Mouse (Mus musculus): ENCODE measurements around the gene Lima1. TPM values are rescaled to one million over a fixed set of nuclear protein-coding genes. Genes with fewer than 3 reads are reported as not detected.
A peak's percentile ranks its signal among the peaks of the same experiment; 100 is the strongest.
"Not testable (repeated sequence)": the region's sequence is repeated elsewhere in the genome, so short reads cannot be mapped to it uniquely, and the experiment has no call there.

The Lima1 gene
- polyA plus RNA-seq, 2 experiments, result 76.0 to 81.2 TPM

GRCm38 (mm10) chr15:99896621-99897020 is 21.4 kb upstream of the Lima1 start:
- no peak overlapping the region for H3K4me2 ChIP-seq (replicated peaks; ENCODE audit: low read depth, low read length, severe bottlenecking)
- no peak for ATAC-seq (ENCODE audit: low FRiP score, low read depth)

GRCm38 (mm10) chr15:99891355-99891754 is 16.1 kb upstream of the Lima1 start:
- 78% methylated on average over 2 of the region's 3 CpGs for WGBS
- DNase-seq (ENCODE audit: low spot score), result no peak
- no peak for TF ChIP-seq POLR2A (IDR thresholded peaks at IDR 0.05; ENCODE audit: borderline replicate concordance, extremely low read depth, insufficient read depth, insufficient read length)
- ATAC-seq (ENCODE audit: low FRiP score, low read depth), result no peak
- no peaks in the 10 kb centered on the region for H3K27me3 ChIP-seq (ENCODE audit: control insufficient read depth, insufficient read depth, low read length)
- H3K9ac ChIP-seq (ENCODE audit: low read depth, low read length, severe bottlenecking), result no peak overlapping the region
- H3K4me3 ChIP-seq (replicated peaks; ENCODE audit: low read length), result no peak overlapping the region
- no peak overlapping the region for H3K27ac ChIP-seq (replicated peaks; ENCODE audit: low read depth, low read length)
- no peak overlapping the region for H3K4me2 ChIP-seq (replicated peaks; ENCODE audit: low read depth, low read length, severe bottlenecking)
- H3K9me3 ChIP-seq (ENCODE audit: control insufficient read depth, low read length), result no peaks in the 10 kb centered on the region
- H3K4me1 ChIP-seq (ENCODE audit: control insufficient read depth, insufficient read depth, low read length), result peaks cover 4% of the 10 kb centered on the region
- H3K36me3 ChIP-seq (ENCODE audit: control insufficient read depth, insufficient read depth, low read length), result no peaks in the 10 kb centered on the region

More at GRCm38 (mm10) chr15:99896621-99897020, 21.4 kb upstream of the Lima1 start:
- no peaks in the 10 kb centered on the region; the same call in 1 of the 2 replicates for H3K9me3 ChIP-seq (ENCODE audit: control insufficient read depth, low read length)
- no peak overlapping the region for H3K4me3 ChIP-seq (replicated peaks; ENCODE audit: low read length)
- H3K4me1 ChIP-seq (ENCODE audit: control insufficient read depth, insufficient read depth, low read length), result no peaks in the 10 kb centered on the region
- TF ChIP-seq POLR2A (IDR thresholded peaks at IDR 0.05; ENCODE audit: borderline replicate concordance, extremely low read depth, insufficient read depth, insufficient read length), result no peak
- no peak overlapping the region for H3K9ac ChIP-seq (ENCODE audit: low read depth, low read length, severe bottlenecking)
- no peak overlapping the region for H3K27ac ChIP-seq (replicated peaks; ENCODE audit: low read depth, low read length)
- no peaks in the 10 kb centered on the region for H3K36me3 ChIP-seq (ENCODE audit: control insufficient read depth, insufficient read depth, low read length)
- no peak for DNase-seq (ENCODE audit: low spot score)
- no peaks in the 10 kb centered on the region for H3K27me3 ChIP-seq (ENCODE audit: control insufficient read depth, insufficient read depth, low read length)

DNA sequence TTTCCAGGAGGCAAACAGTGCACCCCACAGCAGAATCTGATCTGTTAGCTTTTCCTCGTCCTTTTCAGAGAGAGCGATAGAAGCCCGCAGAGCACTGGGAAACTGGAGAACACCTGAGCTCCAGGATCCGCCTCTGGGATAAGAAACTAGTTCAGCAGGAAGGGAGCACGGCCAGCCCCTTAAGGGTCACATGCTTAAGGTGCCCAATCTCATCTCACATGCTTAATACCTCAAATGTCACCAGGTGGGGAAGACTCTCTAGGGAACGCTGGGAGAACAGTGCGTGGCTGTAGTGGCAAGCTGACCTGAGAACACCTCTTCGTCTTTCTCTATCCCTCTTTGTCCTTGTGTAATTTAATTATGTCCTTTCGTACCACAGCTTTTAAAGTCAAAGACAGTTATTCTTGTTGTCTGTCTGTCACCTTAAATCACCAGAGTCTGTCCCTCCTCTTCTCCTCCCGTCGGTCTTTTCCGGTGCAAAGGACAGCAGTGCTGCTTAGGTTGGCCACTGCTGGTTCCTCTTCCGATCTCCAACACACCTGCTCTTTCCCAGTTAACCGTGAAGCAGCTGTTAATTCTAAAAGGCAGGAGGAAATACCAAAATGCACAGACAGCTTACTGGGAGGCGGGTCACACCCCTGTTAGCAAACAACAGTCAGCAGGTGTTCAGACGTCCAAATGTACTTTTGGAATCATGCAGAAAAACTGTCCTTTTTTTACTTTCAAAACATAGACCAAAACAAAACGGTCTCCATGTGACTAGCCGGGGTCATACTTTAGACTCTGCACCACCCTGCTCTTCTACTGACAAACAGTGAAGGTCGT is 15.4 kb upstream of the Lima1 start:
- Histone ChIP-seq H3K9ac (ENCODE audit: low read depth, low read length, severe bottlenecking) (no peak overlapping the region), H3K27ac (replicated peaks; ENCODE audit: low read depth, low read length) (no peak overlapping the region)
- DNase-seq (ENCODE audit: low spot score), result no peak

GRCm38 (mm10) chr15:99889275-99889874 is 14.1 kb upstream of the Lima1 start:
- H3K27me3 ChIP-seq (ENCODE audit: control insufficient read depth, insufficient read depth, low read length), result no peaks in the 10 kb centered on the region
- WGBS, result 30% methylated on average over 8 of the region's 8 CpGs
- H3K4me1 ChIP-seq (ENCODE audit: control insufficient read depth, insufficient read depth, low read length), result peaks cover 4% of the 10 kb centered on the region
- no peaks in the 10 kb centered on the region for H3K36me3 ChIP-seq (ENCODE audit: control insufficient read depth, insufficient read depth, low read length)
- H3K4me3 ChIP-seq (replicated peaks; ENCODE audit: low read length), result no peak overlapping the region
- DNase-seq (ENCODE audit: low spot score) (no peak), ATAC-seq (ENCODE audit: low FRiP score, low read depth) (peak; percentile 50; the same call in 1 of the 2 replicates)
- TF ChIP-seq POLR2A (IDR thresholded peaks at IDR 0.05; ENCODE audit: borderline replicate concordance, extremely low read depth, insufficient read depth, insufficient read length), result no peak
- H3K9me3 ChIP-seq (ENCODE audit: control insufficient read depth, low read length), result no peaks in the 10 kb centered on the region
- H3K4me2 ChIP-seq (replicated peaks; ENCODE audit: low read depth, low read length, severe bottlenecking), result no peak overlapping the region
- no peak overlapping the region for H3K27ac ChIP-seq (replicated peaks; ENCODE audit: low read depth, low read length)
- no peak overlapping the region for H3K9ac ChIP-seq (ENCODE audit: low read depth, low read length, severe bottlenecking)

More for the DNA sequence above, 15.4 kb upstream of the Lima1 start:
- Histone ChIP-seq H3K4me3 (replicated peaks; ENCODE audit: low read length) (no peak overlapping the region), H3K36me3 (ENCODE audit: control insufficient read depth, insufficient read depth, low read length) (no peaks in the 10 kb centered on the region), H3K9me3 (ENCODE audit: control insufficient read depth, low read length) (no peaks in the 10 kb centered on the region), H3K4me1 (ENCODE audit: control insufficient read depth, insufficient read depth, low read length) (peaks cover 4% of the 10 kb centered on the region), H3K27me3 (ENCODE audit: control insufficient read depth, insufficient read depth, low read length) (no peaks in the 10 kb centered on the region), H3K4me2 (replicated peaks; ENCODE audit: low read depth, low read length, severe bottlenecking) (peak overlapping the region; percentile 20; the same call in 1 of the 2 replicates)
- WGBS, result 38% methylated on average over 19 of the region's 19 CpGs
- TF ChIP-seq POLR2A (IDR thresholded peaks at IDR 0.05; ENCODE audit: borderline replicate concordance, extremely low read depth, insufficient read depth, insufficient read length), result no peak
- ATAC-seq (ENCODE audit: low FRiP score, low read depth), result peak; percentile 35; the same call in 1 of the 2 replicates

- not testable (repeated sequence) for H3K9ac ChIP-seq (ENCODE audit: low read depth, low read length, severe bottlenecking); DNase-seq (ENCODE audit: low spot score); H3K4me3 ChIP-seq (replicated peaks; ENCODE audit: low read length); H3K9me3 ChIP-seq (ENCODE audit: control insufficient read depth, low read length); H3K4me1 ChIP-seq (ENCODE audit: control insufficient read depth, insufficient read depth, low read length); H3K4me2 ChIP-seq (replicated peaks; ENCODE audit: low read depth, low read length, severe bottlenecking); H3K36me3 ChIP-seq (ENCODE audit: control insufficient read depth, insufficient read depth, low read length); H3K27me3 ChIP-seq (ENCODE audit: control insufficient read depth, insufficient read depth, low read length); H3K27ac ChIP-seq (replicated peaks; ENCODE audit: low read depth, low read length); ATAC-seq (ENCODE audit: low FRiP score, low read depth)
- 92% methylated on average over 2 of the region's 2 CpGs for WGBS
Observed at GRCm38 (mm10) chr15:99887130-99887529, 11.9 kb upstream of the Lima1 start.
